Mouse (Mus musculus) heart, postnatal 0 days (tissue): Measurements from ENCODE around the gene Tmem251. TPM values are rescaled to one million over a fixed set of nuclear protein-coding genes. Genes with fewer than 3 reads are reported as not detected.

ENCODE experiments used
- ATAC-seq: fragments of 200-750 bp; cut with Nextera tagmentation; 2 replicates; pipeline ENCODE4 v1.8.0; 2017; ENCODE audit warnings: low read depth, moderate number of reproducible peaks, moderate library complexity; ENCODE audit not compliant: insufficient read depth
- DNase-seq: peaks from one replicate; pipeline ENCODE4 v3.0.0-alpha.2; 2016; ENCODE audit warnings: low spot score
- H3K27ac ChIP-seq: fragments of 300-500 bp; sonication (generic); 2 replicates; pipeline ENCODE4 v1.5.1; 2014; ENCODE audit warnings: low read depth, mild to moderate bottlenecking
- H3K27me3 ChIP-seq: fragments of 300-500 bp; sonication (generic); 2 replicates; pipeline ENCODE4 v1.6.1; 2014; ENCODE audit warnings: low read length, mixed read lengths; ENCODE audit not compliant: control insufficient read depth, insufficient read depth
- H3K36me3 ChIP-seq: fragments of 300-500 bp; sonication (generic); replicated peaks from 2 replicates; pipeline ENCODE4 v1.6.1; 2014; ENCODE audit warnings: low read length, mixed read lengths; ENCODE audit not compliant: control insufficient read depth, insufficient read depth
- H3K4me1 ChIP-seq: fragments of 300-500 bp; sonication (generic); 2 replicates; pipeline ENCODE4 v1.6.1; 2014; ENCODE audit warnings: antibody characterized with exemption; ENCODE audit not compliant: control insufficient read depth, insufficient read depth
- H3K4me2 ChIP-seq: fragments of 300-500 bp; sonication (generic); 2 replicates; pipeline ENCODE4 v1.6.1; 2014; ENCODE audit warnings: low read depth, mild to moderate bottlenecking, low read length, moderate library complexity
- H3K4me3 ChIP-seq: fragments of 300-500 bp; sonication (generic); 2 replicates; pipeline ENCODE4 v1.5.1; 2014; ENCODE audit warnings: low read depth, low read length
- H3K9ac ChIP-seq: fragments of 300-500 bp; sonication (generic); replicated peaks from 2 replicates; pipeline ENCODE4 v1.6.1; 2014; ENCODE audit warnings: low read depth, low read length, mixed read lengths
- H3K9me3 ChIP-seq: fragments of 300-500 bp; sonication (generic); replicated peaks from 2 replicates; pipeline ENCODE4 v1.6.1; 2016; ENCODE audit warnings: low read length; ENCODE audit not compliant: control insufficient read depth
- CTCF ChIP-seq: IDR thresholded peaks from 2 replicates; pipeline ENCODE4 v1.5.1; 2016; ENCODE audit warnings: antibody characterized with exemption, control low read depth, low read depth
- EP300 ChIP-seq: IDR thresholded peaks from 2 replicates; pipeline ENCODE4 v1.6.1; 2016; ENCODE audit warnings: antibody characterized with exemption, low read depth
- WGBS: fragments of 180-500 bp; shearing (Covaris S2); extraction: QIAGEN DNeasy Blood & Tissue Kit; methylation state at CpG from one replicate; pipeline ENCODE4 v1.1.7; 2014; 5-methylcytosine and 5-hydroxymethylcytosine counted together
- polyA plus RNA-seq: library from polyadenylated mRNA; unstranded; fragments of >200 nt; fragmentation: Nextera tagmentation; extraction: Ambion mirVana; gene quantifications from 2 replicates; pipeline ENCODE4 v1.2.1, GENCODE M21; 2015
- total RNA-seq: library from RNA; depleted of rRNA; stranded (reverse); fragments of >200 nt; gene quantifications from 2 replicates; pipeline ENCODE4 v1.2.3, GENCODE M21; 2014; ENCODE audit warnings: low replicate concordance

Tmem251 gene
- total and polyA plus RNA-seq, 2 experiments from 2014 or later, result 2.6 to 10.0 TPM

DNA sequence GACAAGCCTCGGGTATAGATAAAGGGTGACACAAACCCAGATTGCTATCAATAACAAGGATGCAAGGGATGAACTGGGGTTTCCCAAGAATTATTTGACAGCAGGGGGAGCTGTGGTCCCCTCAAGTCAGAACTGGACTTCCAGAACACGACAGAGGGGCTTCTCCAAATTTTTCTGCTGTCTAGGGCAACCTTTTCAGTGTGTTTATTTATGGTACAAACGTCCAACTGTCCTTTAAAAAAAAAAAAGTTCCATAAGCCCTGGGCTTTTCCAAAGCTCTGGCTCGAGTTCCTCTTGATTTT, 40.5 kb upstream of the Tmem251 start:
- Histone ChIP-seq H3K4me1 (peaks cover 20% of the 10 kb centered on the region), H3K36me3 (no peaks in the 10 kb centered on the region), H3K4me2 (peak overlapping the region; percentile 98), H3K4me3 (peak overlapping the region; percentile 85), H3K9me3 (no peaks in the 10 kb centered on the region), H3K27ac (peak overlapping the region; percentile 54; the same call in 1 of the 2 replicates), H3K9ac (peak overlapping the region; percentile 16; the same call in 1 of the 2 replicates), H3K27me3 (0 out of 2 replicates have a peak, but pooled peaks cover 8% of the 10 kb centered on the region)
- DNase-seq (no peak), ATAC-seq (no peak)
- WGBS, result 18% methylated on average over 4 of the region's 4 CpGs
- peak; percentile 26 for TF ChIP-seq CTCF
- TF ChIP-seq EP300, result no peak

DNA sequence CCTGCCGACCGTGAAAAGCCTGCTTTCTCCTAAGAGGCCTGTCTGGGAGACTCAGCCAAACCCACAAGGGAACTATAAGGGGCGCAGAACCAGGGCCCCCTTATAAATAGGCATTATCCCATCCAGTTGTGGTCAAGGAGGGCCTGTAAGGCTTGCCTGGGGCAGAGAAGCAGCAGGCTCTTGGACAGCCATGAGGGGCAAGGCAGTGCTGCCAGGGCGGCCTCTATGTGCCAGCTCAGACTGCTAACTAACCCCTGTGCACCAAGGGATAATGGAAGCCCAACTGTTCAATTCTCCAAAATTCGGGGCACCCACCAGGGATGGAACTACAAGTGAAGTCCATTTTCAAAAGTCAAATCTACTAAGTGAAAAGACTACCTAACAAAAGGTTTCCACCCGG, 40.1 kb upstream of the Tmem251 start:
- Histone ChIP-seq H3K9me3 (no peaks in the 10 kb centered on the region), H3K27me3 (0 out of 2 replicates have a peak, but pooled peaks cover 8% of the 10 kb centered on the region), H3K4me3 (peak overlapping the region; percentile 85), H3K27ac (peak overlapping the region; percentile 22; the same call in 1 of the 2 replicates), H3K4me1 (peaks cover 16% of the 10 kb centered on the region), H3K9ac (no peak overlapping the region), H3K36me3 (no peaks in the 10 kb centered on the region), H3K4me2 (peak overlapping the region; percentile 98)
- DNase-seq, result no peak
- TF ChIP-seq EP300, result no peak
- ATAC-seq, result no peak
- 63% methylated on average over 6 of the region's 6 CpGs for WGBS

GRCm38 (mm10) chr12:102703921-102704408, 39.6 kb upstream of the Tmem251 start:
- WGBS, result 15% methylated on average over 17 of the region's 17 CpGs
- H3K9ac ChIP-seq, result peak overlapping the region; percentile 91
- peaks cover 16% of the 10 kb centered on the region for H3K4me1 ChIP-seq
- TF ChIP-seq CTCF (no peak), EP300 (no peak)
- DNase-seq (no peak), ATAC-seq (no peak)
- peak overlapping the region; percentile 98 for H3K4me2 ChIP-seq
- H3K36me3 ChIP-seq, result no peaks in the 10 kb centered on the region
- peak overlapping the region; percentile 8; the same call in 1 of the 2 replicates for H3K27ac ChIP-seq
- no peaks in the 10 kb centered on the region for H3K9me3 ChIP-seq
- peak overlapping the region; percentile 85 for H3K4me3 ChIP-seq
- H3K27me3 ChIP-seq, result 0 out of 2 replicates have a peak, but pooled peaks cover 8% of the 10 kb centered on the region

DNA sequence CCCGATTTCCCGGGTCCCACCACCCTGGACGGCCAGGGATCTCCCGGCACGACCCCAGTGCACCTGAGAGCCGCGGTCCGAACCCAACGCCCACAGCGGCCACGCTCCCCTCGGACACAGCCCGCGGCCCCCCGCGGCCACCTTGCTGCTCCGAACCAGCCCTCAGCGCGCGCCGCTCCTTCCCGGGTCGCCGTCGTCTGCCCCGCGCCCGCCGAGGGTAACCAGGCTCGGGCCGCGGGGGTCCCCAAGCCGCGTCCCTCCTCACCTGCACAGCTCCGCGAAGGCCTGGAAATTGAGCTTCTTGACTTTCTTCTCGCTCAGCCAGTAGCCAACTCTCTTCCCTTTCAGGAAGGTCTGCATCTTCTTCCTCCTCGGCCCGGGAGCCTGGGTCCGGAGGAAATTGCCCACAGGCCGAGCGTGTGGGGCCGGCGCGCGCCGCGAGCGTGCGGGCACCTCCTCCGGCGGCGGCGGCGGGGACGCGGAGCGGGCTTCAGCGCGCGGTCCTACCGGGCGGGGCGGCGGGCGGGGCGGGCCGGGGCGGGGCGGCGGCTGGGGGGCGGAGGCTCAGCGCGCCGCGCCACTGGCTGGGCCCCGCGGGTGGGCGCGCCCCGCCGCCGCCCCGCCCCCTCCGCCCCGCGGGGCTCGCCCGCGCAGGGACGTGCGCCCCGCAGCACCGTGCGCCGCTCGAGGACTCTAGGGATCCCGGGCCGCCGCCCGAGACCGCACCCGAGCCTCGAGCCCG, 38.9 kb upstream of the Tmem251 start, which contains the start of gene Itpk1:
Gene Itpk1, minus strand, starts transcription at position 474 of the 742 bp plus-strand sequence.
- DNase-seq (peak; percentile 28), ATAC-seq (peak; percentile 91)
- peaks cover 16% of the 10 kb centered on the region for H3K4me1 ChIP-seq
- H3K4me2 ChIP-seq, result peak within 1 kb of the TSS; percentile 98
- H3K36me3 ChIP-seq, result no peaks in the 10 kb centered on the region
- H3K9ac ChIP-seq, result peak within 1 kb of the TSS; percentile 91
- under 1% methylated on average over 68 of the region's 105 CpGs for WGBS
- H3K4me3 ChIP-seq, result peak within 1 kb of the TSS; percentile 85
- TF ChIP-seq CTCF (no peak), EP300 (no peak)
- peak within 1 kb of the TSS; percentile 90 for H3K27ac ChIP-seq
- H3K27me3 ChIP-seq, result 0 out of 2 replicates have a peak, but pooled peaks cover 8% of the 10 kb centered on the region
- H3K9me3 ChIP-seq, result no peaks in the 10 kb centered on the region

DNA sequence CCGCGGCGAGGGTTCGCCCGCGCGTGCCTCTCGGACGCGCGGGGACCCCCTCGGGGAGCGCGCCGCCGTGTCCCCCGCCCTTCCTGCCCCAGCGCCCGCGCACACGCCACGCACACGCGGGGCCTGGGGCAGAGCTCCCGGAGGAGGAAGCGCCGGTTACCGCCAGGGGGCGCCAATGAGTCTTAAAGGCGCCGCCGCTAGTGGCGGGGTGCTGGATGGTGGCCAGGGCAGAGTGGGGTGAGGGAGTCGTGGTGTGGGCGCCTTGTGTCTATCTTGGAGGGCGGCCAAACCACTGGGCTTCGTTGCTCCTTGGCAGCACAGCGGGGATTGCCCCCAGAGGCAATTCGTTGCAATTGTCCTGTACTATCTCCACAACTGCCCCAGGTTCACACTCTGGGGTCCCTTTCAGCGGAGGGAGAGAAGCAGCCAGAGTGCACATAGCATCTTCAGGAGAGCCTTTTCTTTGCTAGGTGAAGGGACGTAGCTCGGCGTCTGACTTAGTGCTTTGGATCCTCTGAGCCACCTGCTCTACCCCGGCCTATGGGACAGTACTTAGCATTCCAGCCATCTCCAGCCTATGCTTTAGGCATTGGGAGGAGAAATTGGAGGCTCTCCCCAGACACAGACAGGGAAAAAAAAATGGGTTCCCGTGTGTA, 38.2 kb upstream of the Tmem251 start:
- Histone ChIP-seq H3K27ac (peak overlapping the region; percentile 90), H3K4me2 (peak overlapping the region; percentile 98), H3K27me3 (0 out of 2 replicates have a peak, but pooled peaks cover 8% of the 10 kb centered on the region), H3K36me3 (no peaks in the 10 kb centered on the region), H3K9me3 (no peaks in the 10 kb centered on the region), H3K9ac (peak overlapping the region; percentile 91), H3K4me3 (peak overlapping the region; percentile 85), H3K4me1 (peaks cover 16% of the 10 kb centered on the region)
- TF ChIP-seq EP300, result no peak
- TF ChIP-seq CTCF, result peak; percentile 78
- WGBS, result 3% methylated on average over 32 of the region's 45 CpGs
- ATAC-seq (peak; percentile 81), DNase-seq (peak; percentile 61)
